Mouse (Mus musculus) CH12.LX (cell line): Measurements from ENCODE around the gene Sp7. TPM values are rescaled to one million over a fixed set of nuclear protein-coding genes. Genes with fewer than 3 reads are reported as not detected.

Experiments
- DNase-seq: peaks from one replicate; pipeline ENCODE4 v3.0.0-alpha.2; 2013; ENCODE audit errors: extremely low read depth
- H3K27ac ChIP-seq: 2 replicates; pipeline ENCODE4 v1.5.1; 2012; ENCODE audit warnings: low read depth, mild to moderate bottlenecking, control low read depth, moderate library complexity; ENCODE audit not compliant: insufficient read depth
- H3K27me3 ChIP-seq: replicated peaks from 2 replicates; pipeline ENCODE3; 2012; ENCODE audit warnings: inconsistent platforms
- H3K36me3 ChIP-seq, 2 experiments: replicated peaks in 1 of 2; 2 replicates each; pipeline versions ENCODE3 to v1.6.1; 2012; ENCODE audit warnings: inconsistent platforms in 1 of 2, low read length in 1 of 2, mild to moderate bottlenecking in 1 of 2, mixed read lengths in 1 of 2, moderate library complexity in 1 of 2; ENCODE audit not compliant: control insufficient read depth in 1 of 2, insufficient read depth in 1 of 2
- H3K4me1 ChIP-seq, 2 experiments: 2 replicates each; pipeline ENCODE4 v1.6.1; 2012; ENCODE audit warnings: inconsistent platforms in 1 of 2, moderate library complexity in 1 of 2; ENCODE audit not compliant: insufficient read depth in 2 of 2, control insufficient read depth in 1 of 2
- H3K4me2 ChIP-seq: 2 replicates; pipeline ENCODE4 v1.6.1; 2012; ENCODE audit warnings: low read depth, mild to moderate bottlenecking, control low read depth; ENCODE audit not compliant: poor library complexity, insufficient read depth, severe bottlenecking
- H3K4me3 ChIP-seq, 3 experiments: fragments of 150-350 bp in 1 of 3; sonication (generic) in 1 of 3; replicated peaks in 1 of 3; 2 replicates each; pipeline versions ENCODE3 to v1.5.1; 2011 to 2012; ENCODE audit warnings: low read depth in 2 of 3, low read length in 2 of 3, mild to moderate bottlenecking in 2 of 3, moderate library complexity in 2 of 3, control low read depth in 1 of 3, improper control_type of control experiment in 1 of 3, inconsistent platforms in 1 of 3, mixed read lengths in 1 of 3; ENCODE audit not compliant: poor library complexity in 1 of 3
- H3K79me2 ChIP-seq: replicated peaks from 2 replicates; pipeline ENCODE4 v1.6.1; 2012; ENCODE audit warnings: mild to moderate bottlenecking, moderate library complexity; ENCODE audit not compliant: control insufficient read depth, poor library complexity, insufficient read depth, severe bottlenecking; ENCODE audit errors: extremely low read depth
- H3K9ac ChIP-seq: 2 replicates; pipeline ENCODE4 v1.6.1; 2012; ENCODE audit warnings: low read depth, mild to moderate bottlenecking, control low read depth, moderate library complexity; ENCODE audit not compliant: insufficient read depth
- H3K9me3 ChIP-seq: replicated peaks from 2 replicates; pipeline ENCODE3; 2012; ENCODE audit warnings: low read length, inconsistent platforms, mixed read lengths
- CHD1 ChIP-seq: IDR thresholded peaks from 2 replicates; pipeline ENCODE4 v1.6.1; 2012; ENCODE audit warnings: low read depth, low read length, improper control_type of control experiment, inconsistent platforms
- CHD2 ChIP-seq: IDR thresholded peaks from 2 replicates; pipeline ENCODE4 v1.6.1; 2011; ENCODE audit warnings: low read length, improper control_type of control experiment
- CTCF ChIP-seq, 2 experiments: IDR thresholded peaks in 1 of 2; conservative IDR thresholded peaks in 1 of 2; 2 replicates each; pipeline ENCODE4 v1.5.1; 2011 to 2012; ENCODE audit warnings: low read depth in 2 of 2, low read length in 2 of 2, improper control_type of control experiment in 1 of 2, inconsistent platforms in 1 of 2, mild to moderate bottlenecking in 1 of 2, moderate library complexity in 1 of 2
- E2F4 ChIP-seq: IDR thresholded peaks from 2 replicates; pipeline ENCODE4 v1.6.1; 2011; ENCODE audit warnings: low read depth, low read length, improper control_type of control experiment; ENCODE audit not compliant: insufficient replicate concordance
- ELF1 ChIP-seq: IDR thresholded peaks from 2 replicates; pipeline ENCODE4 v1.6.1; 2014; ENCODE audit warnings: low read depth, mild to moderate bottlenecking, inconsistent platforms, low read length, improper control_type of control experiment
- EP300 ChIP-seq: IDR thresholded peaks from 2 replicates; pipeline ENCODE4 v1.6.1; 2011; ENCODE audit warnings: low read length, improper control_type of control experiment
- ETS1 ChIP-seq: conservative IDR thresholded peaks from 2 replicates; pipeline ENCODE4 v1.6.1; 2012; ENCODE audit warnings: low read depth, mild to moderate bottlenecking, inconsistent platforms, low read length, improper control_type of control experiment, moderate library complexity
- GABPA ChIP-seq: IDR thresholded peaks from 2 replicates; pipeline ENCODE4 v1.6.1; 2012; ENCODE audit warnings: low read depth, low read length, improper control_type of control experiment, inconsistent platforms; ENCODE audit not compliant: insufficient replicate concordance
- JUND ChIP-seq: conservative IDR thresholded peaks from 2 replicates; pipeline ENCODE4 v1.6.1; 2011; ENCODE audit warnings: low read depth, low read length, improper control_type of control experiment
- MAFK ChIP-seq: IDR thresholded peaks from 2 replicates; pipeline ENCODE4 v1.6.1; 2011; ENCODE audit warnings: low read length, improper control_type of control experiment; ENCODE audit not compliant: insufficient replicate concordance
- MAX ChIP-seq: IDR thresholded peaks from 2 replicates; pipeline ENCODE4 v1.6.1; 2011; ENCODE audit warnings: low read length, improper control_type of control experiment
- MAZ ChIP-seq: IDR thresholded peaks from 2 replicates; pipeline ENCODE4 v1.6.1; 2012; ENCODE audit warnings: low read depth, mild to moderate bottlenecking, inconsistent platforms, low read length, improper control_type of control experiment, moderate library complexity
- MXI1 ChIP-seq: IDR thresholded peaks from 2 replicates; pipeline ENCODE4 v1.6.1; 2011; ENCODE audit warnings: mild to moderate bottlenecking, low read depth, low read length, improper control_type of control experiment
- NELFE ChIP-seq: IDR thresholded peaks from 2 replicates; pipeline ENCODE4 v1.6.1; 2011; ENCODE audit warnings: low read depth, low read length, improper control_type of control experiment
- POLR2A ChIP-seq: IDR thresholded peaks from 2 replicates; pipeline ENCODE4 v1.6.1; 2011; ENCODE audit warnings: low read depth, mild to moderate bottlenecking, improper control_type of control experiment, low read length
- POLR2AphosphoS2 ChIP-seq: IDR thresholded peaks from 2 replicates; pipeline ENCODE4 v1.6.1; 2011; ENCODE audit warnings: low read depth, low read length, improper control_type of control experiment
- TBP ChIP-seq: conservative IDR thresholded peaks from 2 replicates; pipeline ENCODE4 v1.6.1; 2011; ENCODE audit warnings: low read depth, low read length, improper control_type of control experiment
- TCF12 ChIP-seq: IDR thresholded peaks from 2 replicates; pipeline ENCODE4 v1.6.1; 2014; ENCODE audit warnings: low read depth, mild to moderate bottlenecking, inconsistent platforms, low read length, improper control_type of control experiment
- UBTF ChIP-seq: IDR thresholded peaks from 2 replicates; pipeline ENCODE4 v1.6.1; 2012; ENCODE audit warnings: low read depth, mild to moderate bottlenecking, inconsistent platforms, low read length, improper control_type of control experiment, moderate library complexity
- USF2 ChIP-seq: conservative IDR thresholded peaks from 2 replicates; pipeline ENCODE4 v1.6.1; 2011; ENCODE audit warnings: low read depth, low read length, improper control_type of control experiment
- ZKSCAN1 ChIP-seq: IDR thresholded peaks from 2 replicates; pipeline ENCODE4 v1.6.1; 2012; ENCODE audit warnings: low read depth, inconsistent platforms, low read length, improper control_type of control experiment, borderline replicate concordance
- ZMIZ1 ChIP-seq: IDR thresholded peaks from 2 replicates; pipeline ENCODE4 v1.6.1; 2012; ENCODE audit warnings: low read depth, mild to moderate bottlenecking, inconsistent platforms, low read length, improper control_type of control experiment
- ZNF384 ChIP-seq: IDR thresholded peaks from 2 replicates; pipeline ENCODE4 v1.6.1; 2012; ENCODE audit warnings: low read depth, low read length, improper control_type of control experiment, inconsistent platforms
- dilution Hi-C: fragments of 300-500 bp; cut with MboI; formaldehyde crosslinking; loops from 2 replicates; pipeline ENCODE4 v1.14.3; 2020; ENCODE audit warnings: low sequenced_read_pairs; ENCODE audit not compliant: extremely low pct_unique_long_range_greater_than_20kb, extremely low pct_ligation_motif_present
- in situ Hi-C: fragments of 300-500 bp; cut with MboI; formaldehyde crosslinking; loops from 3 replicates; pipeline ENCODE4 v1.14.3; 2019; ENCODE audit warnings: low sequenced_read_pairs, low pct_ligation_motif_present, low pct_unique_long_range_greater_than_20kb, mixed read lengths
- polyA plus RNA-seq: library from polyadenylated mRNA; unstranded; fragments of >175 nt; gene quantifications from 2 replicates; pipeline ENCODE4 v1.2.1, GENCODE M21; 2012; ENCODE audit warnings: low read depth; ENCODE audit not compliant: insufficient read length
- total RNA-seq, 2 experiments: library from RNA; depleted of rRNA; stranded (reverse); fragments of 300-350 nt in 1 of 2; fragments of >200 nt in 1 of 2; gene quantifications; 2 replicates each; pipeline ENCODE4 v1.2.3; 2012 to 2014

The Sp7 gene
- total and polyA plus RNA-seq, 3 experiments = not detected

GRCm38 (mm10) chr15:102388942-102389341, 22.0 kb upstream of the Sp7 start:
- peaks cover 10 to 46% of the 10 kb centered on the region in 2 experiments for H3K4me1 ChIP-seq
- in situ Hi-C loops (no loop called here), dilution Hi-C loops (no loop called here)

GRCm38 (mm10) chr15:102386640-102387039, 19.7 kb upstream of the Sp7 start:
- dilution Hi-C loops (no loop called here), in situ Hi-C loops (no loop called here)
- Histone ChIP-seq H3K79me2 (no peaks in the 10 kb centered on the region), H3K4me1 (peaks cover 7 to 25% of the 10 kb centered on the region in 2 experiments), H3K9ac (no peak overlapping the region), H3K36me3 (no peaks in the 10 kb centered on the region), H3K4me3 (no peak overlapping the region), H3K4me2 (no peak overlapping the region), H3K9me3 (no peaks in the 10 kb centered on the region), H3K27ac (no peak overlapping the region), H3K27me3 (no peaks in the 10 kb centered on the region)
- DNase-seq = peak; percentile 48
- TF ChIP-seq CHD1 (no peak), TCF12 (no peak), UBTF (no peak), ETS1 (no peak), MAX (no peak), E2F4 (no peak), MXI1 (no peak), CTCF (conservative IDR thresholded peaks at IDR 0.05 in 1 of 2, IDR thresholded peaks at IDR 0.05 in 1 of 2; ENCODE audit: low read depth in 2 of 2, low read length in 2 of 2) (no peak), EP300 (no peak), ELF1 (no peak), ZNF384 (no peak), POLR2A (no peak)

More at GRCm38 (mm10) chr15:102388942-102389341, 22.0 kb upstream of the Sp7 start:
- H3K9me3 ChIP-seq = no peaks in the 10 kb centered on the region
- no peak overlapping the region for H3K4me2 ChIP-seq
- no peaks in the 10 kb centered on the region for H3K36me3 ChIP-seq
- TF ChIP-seq MAFK (peak; percentile 63), EP300 (no peak), ZKSCAN1 (no peak)
- H3K4me3 ChIP-seq = no peak overlapping the region
- no peak overlapping the region for H3K27ac ChIP-seq
- DNase-seq = no peak
- no peaks in the 10 kb centered on the region for H3K27me3 ChIP-seq
- no peak overlapping the region for H3K9ac ChIP-seq
- H3K79me2 ChIP-seq = no peaks in the 10 kb centered on the region

- Histone ChIP-seq H3K9me3 (no peaks in the 10 kb centered on the region), H3K4me1 (peaks cover 0 to 10% of the 10 kb centered on the region in 2 experiments; a peak in 2 of 4 replicates), H3K27me3 (no peaks in the 10 kb centered on the region), H3K9ac (no peak overlapping the region), H3K27ac (no peak overlapping the region), H3K4me3 (no peak overlapping the region), H3K36me3 (no peaks in the 10 kb centered on the region), H3K79me2 (no peaks in the 10 kb centered on the region), H3K4me2 (no peak overlapping the region)
- dilution Hi-C loops (no loop called here), in situ Hi-C loops (no loop called here)
- TF ChIP-seq JUND = no peak
- no peak for TF ChIP-seq E2F4
- no peak for TF ChIP-seq POLR2AphosphoS2
- no peak for TF ChIP-seq POLR2A
- no peak for TF ChIP-seq ZKSCAN1
- no peak for TF ChIP-seq NELFE
- TF ChIP-seq CTCF (conservative IDR thresholded peaks at IDR 0.05 in 1 of 2, IDR thresholded peaks at IDR 0.05 in 1 of 2; ENCODE audit: low read depth in 2 of 2, low read length in 2 of 2) = no peak
- no peak for TF ChIP-seq ELF1
- no peak for TF ChIP-seq UBTF
- TF ChIP-seq USF2 = no peak
- TF ChIP-seq MAZ = no peak
- no peak for TF ChIP-seq CHD2
- no peak for TF ChIP-seq ZMIZ1
- TF ChIP-seq TBP = no peak
- no peak for TF ChIP-seq GABPA
- no peak for DNase-seq
These were observed 16.7 kb upstream of the Sp7 start for GRCm38 (mm10) chr15:102383671-102384070.
